Mouse (Mus musculus): ENCODE results near the gene Ptprk.

GRCm38 (mm10) chr10:28391168-28391567 lies 316.5 kb downstream of the Ptprk start:
- TF ChIP-seq CTCF (IDR thresholded peaks at IDR 0.05; ENCODE audit: control insufficient read depth, insufficient read depth, low read length) (no peak), POLR2A (IDR thresholded peaks at IDR 0.05; ENCODE audit: borderline replicate concordance, control insufficient read depth, low read depth, low read length) (no peak)

Data from bone marrow, adult 2 months (tissue).